Mouse (Mus musculus) heart, embryonic 11.5 days (tissue): ENCODE measurements at regions not wholly inside any gene's neighbourhood (a gene's known extent, or its start where the extent isn't known, plus 50 kb on each side); places are given as distances from the start of the nearest gene placed in this dataset.

Experiments
- ATAC-seq: fragments of 200-750 bp; cut with Nextera tagmentation; replicated peaks from 2 replicates; pipeline ENCODE4 v1.8.0; 2017; ENCODE audit warnings: moderate library complexity; ENCODE audit not compliant: insufficient number of reproducible peaks, low FRiP score, low TSS enrichment
- H3K27ac ChIP-seq: fragments of 300-500 bp; sonication (generic); 2 replicates; pipeline ENCODE4 v1.5.1; 2014; ENCODE audit warnings: mild to moderate bottlenecking, low read depth, low read length
- H3K27me3 ChIP-seq: fragments of 300-500 bp; sonication (generic); 2 replicates; pipeline ENCODE4 v1.6.1; 2014; ENCODE audit warnings: mild to moderate bottlenecking, low read length, mixed read lengths; ENCODE audit not compliant: control insufficient read depth, insufficient read depth
- H3K36me3 ChIP-seq: fragments of 300-500 bp; sonication (generic); 2 replicates; pipeline ENCODE4 v1.6.1; 2014; ENCODE audit warnings: mild to moderate bottlenecking, low read length, moderate library complexity, mixed read lengths; ENCODE audit not compliant: control insufficient read depth, insufficient read depth
- H3K4me1 ChIP-seq: fragments of 300-500 bp; sonication (generic); 2 replicates; pipeline ENCODE4 v1.6.1; 2014; ENCODE audit warnings: low read length; ENCODE audit not compliant: control insufficient read depth, insufficient read depth
- H3K4me2 ChIP-seq: fragments of 300-500 bp; sonication (generic); 2 replicates; pipeline ENCODE4 v1.6.1; 2014; ENCODE audit warnings: mild to moderate bottlenecking, moderate library complexity
- H3K4me3 ChIP-seq: fragments of 300-500 bp; sonication (generic); 2 replicates; pipeline ENCODE4 v1.5.1; 2014; ENCODE audit warnings: low read depth, low read length
- H3K9ac ChIP-seq: fragments of 300-500 bp; sonication (generic); 2 replicates; pipeline ENCODE4 v1.6.1; 2014; ENCODE audit warnings: mild to moderate bottlenecking, low read depth, low read length, moderate library complexity
- H3K9me3 ChIP-seq: fragments of 300-500 bp; sonication (generic); replicated peaks from 2 replicates; pipeline ENCODE4 v1.6.1; 2016; ENCODE audit warnings: low read length; ENCODE audit not compliant: control insufficient read depth
- WGBS: fragments of 180-500 bp; shearing (Covaris S2); extraction: QIAGEN DNeasy Blood & Tissue Kit; methylation state at CpG from one replicate; pipeline ENCODE4 v1.1.7; 2014; ENCODE audit not compliant: insufficient replicate concordance; 5-methylcytosine and 5-hydroxymethylcytosine counted together

- Histone ChIP-seq H3K36me3 (no peaks in the 10 kb centered on the region), H3K9me3 (no peaks in the 10 kb centered on the region), H3K4me2 (no peak overlapping the region), H3K27ac (no peak overlapping the region), H3K4me1 (no peaks in the 10 kb centered on the region), H3K27me3 (no peaks in the 10 kb centered on the region), H3K9ac (no peak overlapping the region), H3K4me3 (no peak overlapping the region)
- 70% methylated on average over 3 of the region's 3 CpGs for WGBS
- ATAC-seq = no peak
Observed at GRCm38 (mm10) chr1:161602150-161602549, 107.7 kb downstream of the Tnfsf18 start.

DNA sequence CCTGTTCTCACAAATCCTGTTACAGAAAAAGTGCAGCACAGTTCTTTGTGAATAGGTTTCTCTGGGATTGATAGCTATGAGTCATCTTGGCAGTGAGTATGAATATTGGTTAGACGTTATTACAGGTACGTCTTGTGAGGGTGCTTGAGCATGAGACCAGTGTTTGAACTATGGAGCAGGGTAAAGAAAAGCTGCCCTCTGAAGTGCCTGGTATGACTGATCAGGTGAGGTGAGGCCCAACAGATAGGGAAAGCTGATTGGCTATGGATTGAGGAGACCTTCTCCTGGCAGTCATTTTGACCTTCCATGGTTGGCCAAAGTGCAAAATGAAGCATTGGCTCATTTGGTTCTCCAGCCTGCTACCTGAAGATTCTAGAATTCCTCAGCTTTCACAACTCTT lies 106.7 kb downstream of the Tnfsf18 start:
- no peak overlapping the region for H3K4me3 ChIP-seq
- ATAC-seq = no peak
- H3K4me1 ChIP-seq = no peaks in the 10 kb centered on the region
- no peak overlapping the region for H3K27ac ChIP-seq
- no peaks in the 10 kb centered on the region for H3K9me3 ChIP-seq
- H3K36me3 ChIP-seq = no peaks in the 10 kb centered on the region
- no peak overlapping the region for H3K4me2 ChIP-seq
- no peak overlapping the region for H3K9ac ChIP-seq
- H3K27me3 ChIP-seq = no peaks in the 10 kb centered on the region
- WGBS = 90% methylated on average over 2 of the region's 2 CpGs

GRCm38 (mm10) chr1:161598167-161598566 lies 103.7 kb downstream of the Tnfsf18 start:
- no peak overlapping the region for H3K4me2 ChIP-seq
- no peaks in the 10 kb centered on the region for H3K27me3 ChIP-seq
- 0 out of 2 replicates have a peak, but pooled peaks have one; percentile 18 for ATAC-seq
- no peaks in the 10 kb centered on the region for H3K4me1 ChIP-seq
- no peaks in the 10 kb centered on the region for H3K36me3 ChIP-seq
- H3K9me3 ChIP-seq = no peaks in the 10 kb centered on the region
- H3K27ac ChIP-seq = no peak overlapping the region
- WGBS = 64% methylated on average over 3 of the region's 3 CpGs
- no peak overlapping the region for H3K9ac ChIP-seq
- no peak overlapping the region for H3K4me3 ChIP-seq

DNA sequence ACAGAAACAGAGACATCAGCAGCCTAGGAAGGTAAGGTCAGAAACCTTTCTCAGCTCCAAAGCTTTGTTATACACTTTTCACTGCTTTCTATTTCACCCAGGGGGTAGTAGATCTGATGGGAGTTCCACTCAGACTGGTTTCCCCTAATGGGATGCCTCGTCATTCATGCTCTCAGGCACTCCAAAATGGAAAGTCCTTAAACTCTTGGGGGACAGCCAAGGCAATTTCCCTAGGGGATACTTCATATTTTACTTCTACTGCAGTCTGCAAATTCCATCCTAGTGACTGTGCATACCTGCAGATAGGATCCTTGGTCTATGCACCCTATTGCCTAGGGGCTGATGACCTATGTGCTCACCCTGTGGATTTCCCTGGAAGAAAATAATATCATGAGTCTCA lies 82.1 kb downstream of the Tnfsf18 start:
- ATAC-seq = no peak
- 67% methylated on average over 1 of the region's 1 CpGs for WGBS
- no peak overlapping the region for H3K27ac ChIP-seq
- H3K27me3 ChIP-seq = no peaks in the 10 kb centered on the region
- no peak overlapping the region for H3K4me2 ChIP-seq
- H3K4me1 ChIP-seq = no peaks in the 10 kb centered on the region
- no peaks in the 10 kb centered on the region for H3K9me3 ChIP-seq
- H3K36me3 ChIP-seq = no peaks in the 10 kb centered on the region
- H3K9ac ChIP-seq = no peak overlapping the region
- H3K4me3 ChIP-seq = no peak overlapping the region

DNA sequence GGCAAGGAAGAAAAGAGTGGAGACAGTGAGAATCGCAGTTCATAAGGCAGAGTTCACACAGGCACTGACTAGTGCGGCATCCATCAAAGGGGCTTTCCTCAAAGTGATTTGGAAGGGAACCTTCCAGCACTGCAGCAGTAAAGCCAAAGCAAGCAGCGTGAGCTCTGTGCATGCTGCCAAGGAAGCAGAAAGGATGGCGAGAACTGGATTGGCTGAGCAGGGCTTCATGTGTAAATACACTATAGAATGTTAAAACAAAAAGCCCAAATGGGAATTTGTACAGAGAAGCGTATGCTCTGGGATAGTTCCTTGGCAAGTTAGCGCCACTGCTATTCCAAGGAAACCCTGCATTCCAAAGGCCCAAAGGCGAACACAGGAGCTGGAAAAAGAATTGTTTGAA lies 81.5 kb downstream of the Tnfsf18 start:
- 71% methylated on average over 7 of the region's 7 CpGs for WGBS
- no peak overlapping the region for H3K27ac ChIP-seq
- H3K4me3 ChIP-seq = no peak overlapping the region
- H3K4me1 ChIP-seq = no peaks in the 10 kb centered on the region
- ATAC-seq = no peak
- H3K4me2 ChIP-seq = no peak overlapping the region
- H3K9ac ChIP-seq = no peak overlapping the region
- no peaks in the 10 kb centered on the region for H3K27me3 ChIP-seq
- H3K9me3 ChIP-seq = no peaks in the 10 kb centered on the region
- H3K36me3 ChIP-seq = no peaks in the 10 kb centered on the region

DNA sequence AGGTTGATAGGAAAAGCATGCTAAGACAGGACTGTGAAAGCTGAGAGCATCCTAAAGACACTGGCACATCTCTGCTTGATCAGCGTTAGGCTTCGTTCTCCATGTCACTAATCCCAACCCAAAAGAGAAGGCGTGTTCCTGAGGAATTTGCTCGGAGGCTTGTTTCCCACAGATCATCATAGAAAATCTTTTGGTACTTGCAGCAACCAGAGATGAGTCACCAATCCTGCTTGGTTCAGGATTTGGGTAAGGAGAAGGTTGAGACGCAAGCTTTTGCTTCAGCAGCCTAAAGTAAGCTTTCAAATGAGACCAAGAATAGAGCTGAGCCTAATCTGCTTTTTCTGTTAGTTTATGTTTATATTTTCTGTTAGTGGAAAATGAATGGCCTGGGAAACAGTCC lies 80.7 kb downstream of the Tnfsf18 start:
- Histone ChIP-seq H3K9ac (no peak overlapping the region), H3K4me3 (no peak overlapping the region), H3K9me3 (no peaks in the 10 kb centered on the region), H3K4me1 (no peaks in the 10 kb centered on the region), H3K36me3 (no peaks in the 10 kb centered on the region), H3K27ac (no peak overlapping the region), H3K27me3 (no peaks in the 10 kb centered on the region), H3K4me2 (no peak overlapping the region)
- 73% methylated on average over 5 of the region's 5 CpGs for WGBS
- ATAC-seq = no peak

DNA sequence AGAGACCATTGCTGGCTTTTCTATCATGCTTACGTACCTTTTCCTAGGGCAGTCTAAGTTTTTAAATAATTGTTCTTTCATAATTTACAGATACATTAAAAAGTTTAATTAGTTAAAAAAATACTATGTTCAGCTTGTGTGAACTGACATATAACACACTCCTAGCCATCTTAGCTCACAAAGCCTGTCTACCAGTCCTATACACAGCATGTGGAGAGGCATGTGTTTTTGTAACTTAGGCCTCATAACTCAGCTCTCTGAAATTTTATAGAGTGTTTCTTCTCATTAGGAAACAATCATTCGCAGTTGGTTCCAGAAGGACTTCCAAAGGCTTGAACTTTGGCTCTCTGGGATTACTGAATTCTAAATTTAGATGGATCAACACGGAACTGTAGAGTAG lies 76.3 kb downstream of the Tnfsf18 start:
- no peaks in the 10 kb centered on the region for H3K4me1 ChIP-seq
- WGBS = 63% methylated on average over 3 of the region's 3 CpGs
- H3K27ac ChIP-seq = no peak overlapping the region
- no peak overlapping the region for H3K9ac ChIP-seq
- no peak for ATAC-seq
- no peaks in the 10 kb centered on the region for H3K27me3 ChIP-seq
- H3K4me3 ChIP-seq = no peak overlapping the region
- H3K36me3 ChIP-seq = no peaks in the 10 kb centered on the region
- no peaks in the 10 kb centered on the region for H3K9me3 ChIP-seq
- H3K4me2 ChIP-seq = no peak overlapping the region

- no peak overlapping the region for H3K4me3 ChIP-seq
- H3K9ac ChIP-seq = no peak overlapping the region
- no peaks in the 10 kb centered on the region for H3K36me3 ChIP-seq
- no peak overlapping the region for H3K4me2 ChIP-seq
- H3K4me1 ChIP-seq = no peaks in the 10 kb centered on the region
- no peaks in the 10 kb centered on the region for H3K27me3 ChIP-seq
- ATAC-seq = no peak
- H3K9me3 ChIP-seq = no peaks in the 10 kb centered on the region
- no peak overlapping the region for H3K27ac ChIP-seq
Observed at GRCm38 (mm10) chr1:161567826-161568225, 73.4 kb downstream of the Tnfsf18 start.

DNA sequence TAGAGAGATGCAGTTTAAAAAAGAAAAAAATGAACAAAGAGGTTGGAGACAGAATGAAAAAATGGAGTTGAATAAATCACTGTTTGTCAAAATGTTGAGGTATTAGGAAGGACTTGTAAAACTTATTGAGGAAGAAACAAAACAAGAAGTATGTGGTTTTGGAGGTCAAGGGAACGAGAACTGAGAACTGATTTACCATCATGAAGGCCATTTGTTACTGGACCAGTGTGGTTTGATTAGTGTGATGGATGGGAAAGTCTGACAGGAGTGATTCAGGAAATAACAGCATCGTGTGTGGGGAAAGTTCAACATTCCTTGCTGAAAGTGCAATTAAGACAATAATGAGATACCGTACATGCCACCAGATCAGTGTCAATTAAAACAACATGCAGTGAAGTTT lies 65.9 kb downstream of the Tnfsf18 start:
- Histone ChIP-seq H3K27me3 (no peaks in the 10 kb centered on the region), H3K4me2 (no peak overlapping the region), H3K4me1 (no peaks in the 10 kb centered on the region), H3K9ac (no peak overlapping the region), H3K9me3 (no peaks in the 10 kb centered on the region), H3K36me3 (no peaks in the 10 kb centered on the region), H3K27ac (no peak overlapping the region), H3K4me3 (no peak overlapping the region)
- WGBS = 60% methylated on average over 3 of the region's 3 CpGs
- no peak for ATAC-seq
